Mouse (Mus musculus) right cerebral cortex, postnatal 36 days (tissue): ENCODE data around the gene Parp6.
A peak's percentile ranks its signal among the peaks of the same experiment; 100 is the strongest.

ENCODE experiments used
- DNase-seq, 2 experiments: peaks; one replicate each; pipeline ENCODE4 v3.0.0; 2022; ENCODE audit warnings: low spot score in 2 of 2, mixed read lengths in 1 of 2

Parp6 gene

GRCm38 (mm10) chr9:59616622-59617306 is at the start of gene Parp6:
Gene Parp6 (plus strand): TSS chr9:59617284.
- DNase-seq: peak; percentile 99 to 100

GRCm38 (mm10) chr9:59571852-59572251 is 45.2 kb upstream of the Parp6 start:
- DNase-seq: no peak

- no peak for DNase-seq
Measured at GRCm38 (mm10) chr9:59577401-59577800, 39.7 kb upstream of the Parp6 start.

- peak; percentile 89 to 94 for DNase-seq
Measured at GRCm38 (mm10) chr9:59577844-59578504, 39.1 kb upstream of the Parp6 start, which contains the start of gene Celf6. Gene Celf6 (plus strand): TSS chr9:59577917.

- no peak for DNase-seq
Measured at GRCm38 (mm10) chr9:59578505-59578867, 38.6 kb upstream of the Parp6 start.

GRCm38 (mm10) chr9:59584871-59585308 is 32.2 kb upstream of the Parp6 start:
- peak; percentile 61 to 82 for DNase-seq

- peak in 1 of 2 experiments; percentile 17 for DNase-seq
Measured at GRCm38 (mm10) chr9:59588252-59588651, 28.8 kb upstream of the Parp6 start.

GRCm38 (mm10) chr9:59588710-59589671 is 28.1 kb upstream of the Parp6 start:
- DNase-seq: peak; percentile 80 to 88

- peak; percentile 55 to 71 for DNase-seq
Measured at GRCm38 (mm10) chr9:59589703-59590439, 27.2 kb upstream of the Parp6 start.

GRCm38 (mm10) chr9:59601661-59602060 is 15.4 kb upstream of the Parp6 start:
- DNase-seq: no peak

- no peak for DNase-seq
Measured at GRCm38 (mm10) chr9:59605967-59606366, 11.1 kb upstream of the Parp6 start.

- DNase-seq: no peak
Measured at GRCm38 (mm10) chr9:59610950-59611349, 6.1 kb upstream of the Parp6 start.

- DNase-seq: no peak
Measured at GRCm38 (mm10) chr9:59615797-59616196, 1.3 kb upstream of the Parp6 start.

- DNase-seq: no peak
Measured at GRCm38 (mm10) chr9:59617307-59617973, 356 bp downstream of the Parp6 start.

- DNase-seq: no peak
Measured at GRCm38 (mm10) chr9:59638372-59638771, 21.3 kb downstream of the Parp6 start.

GRCm38 (mm10) chr9:59639936-59640335 is 22.9 kb downstream of the Parp6 start:
- DNase-seq: no peak

GRCm38 (mm10) chr9:59641320-59641719 is 24.2 kb downstream of the Parp6 start:
- no peak for DNase-seq

- no peak for DNase-seq
Measured at GRCm38 (mm10) chr9:59649911-59650310, 32.8 kb downstream of the Parp6 start.

- no peak for DNase-seq
Measured at GRCm38 (mm10) chr9:59653371-59653770, 36.3 kb downstream of the Parp6 start.

- no peak for DNase-seq
Measured at GRCm38 (mm10) chr9:59654450-59654983, 37.4 kb downstream of the Parp6 start.
